Mouse (Mus musculus) layer of hippocampus, adult 9-10 months (tissue): ENCODE data around the gene Rgs19.

ENCODE experiments used
- DNase-seq: peaks from one replicate; pipeline ENCODE4 v3.0.0; 2022; ENCODE audit warnings: low spot score

Gene Rgs19

GRCm38 (mm10) chr2:181683381-181683780 lies 10.4 kb downstream of the Rgs19 start:
- DNase-seq, result no peak

GRCm38 (mm10) chr2:181681978-181682377 lies 11.8 kb downstream of the Rgs19 start:
- DNase-seq, result no peak

- DNase-seq, result no peak
Observed at GRCm38 (mm10) chr2:181680716-181681117, 13.1 kb downstream of the Rgs19 start.

- DNase-seq, result no peak
Observed at GRCm38 (mm10) chr2:181679951-181680715, 13.6 kb downstream of the Rgs19 start, which contains the start of gene Tcea2. Gene Tcea2, plus strand, starts transcription at chr2:181680310.

GRCm38 (mm10) chr2:181678780-181679179 lies 15.0 kb downstream of the Rgs19 start:
- DNase-seq, result peak; percentile 82

- DNase-seq, result no peak
Observed at GRCm38 (mm10) chr2:181677755-181678098, 16.1 kb downstream of the Rgs19 start.

- DNase-seq, result no peak
Observed at GRCm38 (mm10) chr2:181677096-181677754, 16.6 kb downstream of the Rgs19 start.

- no peak for DNase-seq
Observed at GRCm38 (mm10) chr2:181676424-181676823, 17.4 kb downstream of the Rgs19 start.

GRCm38 (mm10) chr2:181675454-181675853 lies 18.3 kb downstream of the Rgs19 start:
- no peak for DNase-seq

- no peak for DNase-seq
Observed at GRCm38 (mm10) chr2:181674934-181675333, 18.8 kb downstream of the Rgs19 start.

- no peak for DNase-seq
Observed at GRCm38 (mm10) chr2:181673501-181673900, 20.3 kb downstream of the Rgs19 start.

- no peak for DNase-seq
Observed at GRCm38 (mm10) chr2:181671984-181672383, 21.8 kb downstream of the Rgs19 start.

- DNase-seq, result no peak
Observed at GRCm38 (mm10) chr2:181671326-181671725, 22.5 kb downstream of the Rgs19 start, which contains the start of gene Sox18. Gene Sox18, minus strand, starts transcription at chr2:181671640.

- no peak for DNase-seq
Observed at GRCm38 (mm10) chr2:181670913-181671311, 22.9 kb downstream of the Rgs19 start.

GRCm38 (mm10) chr2:181670285-181670912 lies 23.4 kb downstream of the Rgs19 start:
- DNase-seq, result no peak

- DNase-seq, result no peak
Observed at GRCm38 (mm10) chr2:181663298-181663630, 30.5 kb downstream of the Rgs19 start.

- no peak for DNase-seq
Observed at GRCm38 (mm10) chr2:181662620-181663297, 31.0 kb downstream of the Rgs19 start.

- DNase-seq, result peak; percentile 86
Observed at GRCm38 (mm10) chr2:181659609-181660055, 34.1 kb downstream of the Rgs19 start.

GRCm38 (mm10) chr2:181658930-181659555 lies 34.7 kb downstream of the Rgs19 start:
- no peak for DNase-seq

GRCm38 (mm10) chr2:181658528-181658927 lies 35.2 kb downstream of the Rgs19 start:
- DNase-seq, result no peak

GRCm38 (mm10) chr2:181657441-181657840 lies 36.3 kb downstream of the Rgs19 start:
- no peak for DNase-seq

- no peak for DNase-seq
Observed at GRCm38 (mm10) chr2:181656734-181657133, 37.0 kb downstream of the Rgs19 start, which contains the start of gene Gm29797. Gene Gm29797, plus strand, starts transcription at chr2:181657034.
